Mouse (Mus musculus) frontal cortex, postnatal 25 days (tissue): ENCODE measurements at regions not wholly inside any gene's neighbourhood (a gene's known extent, or its start where the extent isn't known, plus 50 kb on each side); places are given as distances from the start of the nearest gene placed in this dataset.
A peak's percentile ranks its signal among the peaks of the same experiment; 100 is the strongest.
"Not testable (repeated sequence)": the region's sequence is repeated elsewhere in the genome, so short reads cannot be mapped to it uniquely, and the experiment has no call there.

ENCODE experiments used
- DNase-seq, 2 experiments: peaks; one replicate each; pipeline ENCODE4 v3.0.0; 2022; ENCODE audit warnings: low spot score in 2 of 2

DNA sequence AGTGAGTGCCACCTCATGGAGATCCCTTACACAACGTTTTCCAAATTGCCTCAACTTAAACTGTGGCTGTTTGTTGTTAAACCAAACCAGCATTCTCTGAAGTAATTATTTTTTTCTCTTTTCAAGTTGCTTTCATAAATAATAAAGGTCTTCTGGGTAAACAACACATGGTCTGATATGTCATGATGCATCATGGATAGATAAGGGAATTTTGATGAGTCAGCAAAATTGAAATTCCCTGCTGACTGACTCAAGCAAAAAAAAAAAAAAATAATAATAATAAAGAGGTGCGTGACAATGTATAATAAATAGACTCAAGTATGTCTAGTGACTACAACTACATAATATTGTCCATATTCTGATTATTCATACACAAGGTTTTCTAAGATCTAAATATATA lies 201.8 kb downstream of the Adgb start:
- no peak for DNase-seq

DNA sequence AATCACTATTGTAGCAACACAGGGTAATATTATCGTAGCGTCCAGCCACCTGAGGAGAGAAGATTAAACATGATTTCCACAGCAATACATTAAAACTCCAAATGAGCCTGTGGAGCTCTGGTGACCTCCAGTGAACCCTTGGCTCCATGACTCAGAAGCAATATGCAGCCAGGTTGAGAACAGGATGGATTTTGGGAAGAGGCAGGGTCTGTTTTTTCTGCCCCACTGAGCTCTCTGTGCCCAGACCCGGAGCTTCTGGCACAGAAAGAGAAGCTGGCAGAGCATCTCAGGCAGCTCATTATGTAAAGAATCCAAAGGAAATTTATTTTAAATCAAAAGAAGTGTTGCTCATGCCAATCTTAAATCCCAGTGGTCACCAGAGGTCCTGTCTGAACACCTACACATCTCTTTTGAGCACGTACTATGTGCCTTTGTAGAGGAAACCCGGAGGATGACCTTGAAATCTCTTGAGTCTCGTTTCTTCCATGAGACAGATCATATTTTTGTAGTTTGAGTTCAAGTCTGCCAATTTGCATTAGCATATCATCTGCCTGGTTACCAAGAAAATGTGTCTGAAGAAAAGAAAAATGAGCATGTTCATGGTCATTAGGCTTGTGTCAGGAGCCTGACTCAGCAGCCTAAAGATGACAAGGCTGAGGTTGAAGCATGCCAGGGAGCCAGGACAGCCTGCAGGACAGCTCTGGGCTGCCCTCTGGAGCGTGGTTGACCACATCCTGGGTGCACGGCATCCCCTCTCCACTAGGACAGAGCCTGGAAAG lies 219.4 kb downstream of the Adgb start:
- DNase-seq: peak in 1 of 2 experiments; percentile 6

DNA sequence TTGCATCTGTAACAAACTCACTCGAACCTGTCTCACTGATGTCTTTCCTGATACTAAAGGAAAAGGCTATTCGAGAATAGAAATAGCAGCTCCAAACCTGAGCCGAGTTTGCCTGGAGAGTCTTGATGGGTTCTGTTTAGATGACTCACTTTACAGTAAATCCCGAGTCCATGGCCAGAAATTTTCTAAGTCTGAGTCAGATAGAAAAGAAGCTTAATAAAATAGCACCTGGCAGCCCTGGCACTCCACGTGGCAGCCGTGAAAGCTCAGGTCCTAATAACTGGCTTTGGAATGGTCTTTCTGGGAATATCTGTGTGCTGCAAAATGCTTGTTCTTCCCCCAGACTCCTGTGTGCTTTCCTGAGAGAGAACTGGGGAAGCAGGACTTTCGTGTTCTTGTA lies 220.0 kb downstream of the Adgb start:
- DNase-seq: no peak

DNA sequence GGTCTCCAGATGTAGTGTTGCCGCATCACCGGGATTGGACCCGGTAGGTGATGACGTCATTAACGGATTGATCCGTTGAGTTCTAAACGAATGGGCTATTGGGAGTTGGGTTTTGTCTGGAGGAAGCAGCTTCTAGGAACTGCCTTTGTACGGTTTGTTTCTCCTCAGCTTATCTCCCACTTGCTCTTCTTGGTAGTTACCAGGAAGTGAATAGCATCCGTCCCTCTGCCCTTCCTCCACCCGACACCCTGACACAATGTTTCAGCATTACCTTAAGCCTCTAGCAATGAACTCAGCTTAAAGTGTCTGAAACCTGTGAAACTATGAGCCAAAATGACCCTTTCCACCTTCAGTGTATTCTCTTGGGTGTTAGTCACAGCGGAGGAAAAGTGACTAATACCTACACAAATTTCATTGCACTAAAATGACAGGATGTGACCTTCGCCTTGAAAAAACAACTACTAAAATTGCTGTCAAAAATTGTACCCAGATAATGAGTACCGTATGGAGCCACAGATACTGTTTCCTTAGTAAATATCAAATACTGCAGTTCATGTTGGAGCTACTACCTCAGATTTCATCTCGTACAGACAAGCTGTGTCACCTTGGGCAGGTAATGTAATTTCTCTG lies 237.1 kb downstream of the Adgb start:
- no peak for DNase-seq

DNA sequence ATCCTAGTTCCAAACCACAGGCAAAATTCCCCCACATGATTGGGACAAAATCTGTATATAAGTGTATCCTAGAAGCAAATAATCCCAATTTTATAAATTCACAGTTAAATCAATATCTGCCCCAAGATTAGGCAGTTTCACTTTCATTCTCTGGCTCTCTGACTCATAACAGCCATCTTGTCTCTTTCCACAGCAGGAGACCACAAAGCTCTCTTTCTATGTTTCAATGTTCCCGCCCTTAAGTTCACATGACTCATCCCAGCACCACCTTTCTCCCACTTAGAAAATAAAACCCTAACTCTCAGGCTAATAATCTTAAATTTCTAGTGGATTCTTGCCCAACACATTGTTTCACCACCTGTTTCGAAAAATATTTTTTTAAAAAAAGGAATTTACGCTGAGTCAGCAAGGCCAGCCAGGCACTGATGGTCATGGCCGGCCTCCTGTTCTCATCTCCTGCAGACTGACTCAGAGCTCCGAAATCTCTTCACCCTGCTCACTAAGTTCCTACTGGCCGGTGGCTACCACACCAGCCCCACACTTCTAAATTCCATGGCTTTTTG lies 247.5 kb downstream of the Adgb start:
- no peak for DNase-seq

GRCm38 (mm10) chr10:10219726-10220125 lies 252.4 kb downstream of the Adgb start:
- DNase-seq: no peak

GRCm38 (mm10) chr10:10216892-10217291 lies 255.2 kb downstream of the Adgb start:
- no peak for DNase-seq

- DNase-seq: no peak
Observed at GRCm38 (mm10) chr10:10215376-10215775, 256.8 kb downstream of the Adgb start.

- no peak for DNase-seq
Observed at GRCm38 (mm10) chr10:10208354-10208753, 263.8 kb downstream of the Adgb start.

- no peak for DNase-seq
Observed at GRCm38 (mm10) chr10:10205805-10206520, 266.2 kb downstream of the Adgb start.

DNA sequence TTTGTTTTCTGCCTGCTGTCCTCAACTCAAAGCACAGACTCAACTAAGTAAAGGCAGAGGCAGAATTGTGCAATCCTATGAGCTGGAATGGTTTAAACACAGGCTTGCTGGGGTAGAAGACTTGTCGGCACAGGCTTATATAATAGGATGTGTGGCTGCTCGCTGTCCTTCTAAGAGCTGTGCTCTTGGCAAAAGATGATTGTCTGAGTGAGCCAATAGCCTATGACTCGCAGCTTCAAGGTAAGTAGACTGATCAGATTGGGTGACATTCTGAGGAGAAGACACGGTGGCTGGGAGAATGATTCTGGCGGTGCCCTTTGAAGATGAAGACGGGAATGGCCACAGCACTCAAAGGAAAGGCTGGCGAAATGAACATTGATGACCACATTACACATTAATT lies 268.1 kb downstream of the Adgb start:
- DNase-seq: no peak

- no peak for DNase-seq
Observed at GRCm38 (mm10) chr10:10190308-10190707, 281.8 kb downstream of the Adgb start.

GRCm38 (mm10) chr10:10188113-10188512 lies 284.0 kb downstream of the Adgb start:
- DNase-seq: no peak

- DNase-seq: no peak
Observed at GRCm38 (mm10) chr10:10186721-10187120, 285.4 kb downstream of the Adgb start.

DNA sequence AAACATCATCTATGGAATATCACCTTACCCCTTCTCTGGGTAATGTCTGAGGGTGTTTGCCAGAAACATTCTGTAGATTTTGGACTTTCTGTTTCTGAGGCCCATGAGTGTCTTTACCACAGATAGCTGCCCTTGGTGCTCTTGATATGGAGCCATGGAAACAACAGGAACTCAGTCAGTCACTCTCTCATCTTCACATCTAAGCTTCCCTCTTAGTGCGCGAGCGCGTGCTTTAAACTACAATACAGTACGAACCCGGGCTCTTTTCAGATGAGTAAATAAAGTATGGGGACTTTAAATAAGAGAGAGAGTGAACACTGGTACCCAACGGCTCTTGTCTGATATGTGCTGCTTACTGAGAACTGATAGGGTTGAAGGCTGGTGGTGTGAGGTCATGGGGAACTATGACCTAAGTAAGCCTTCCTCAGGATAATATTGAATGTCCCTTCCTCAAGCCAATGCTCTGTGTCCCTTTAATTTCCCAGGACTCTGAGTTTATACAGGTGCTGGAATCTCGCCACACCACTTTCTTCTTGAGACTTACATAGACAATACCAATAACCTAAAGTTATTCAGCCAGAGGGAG lies 284.5 kb upstream of the Stxbp5 start:
- DNase-seq: no peak

- no peak for DNase-seq
Observed at GRCm38 (mm10) chr10:10184386-10184785, 283.5 kb upstream of the Stxbp5 start.

- DNase-seq: not testable (repeated sequence)
Observed at GRCm38 (mm10) chr10:10177037-10177436, 276.2 kb upstream of the Stxbp5 start.
